Mouse (Mus musculus) adrenal gland, postnatal 25 days (tissue): ENCODE results near the gene Plcb4. TPM values are rescaled to one million over a fixed set of nuclear protein-coding genes. Genes with fewer than 3 reads are reported as not detected.
A peak's percentile ranks its signal among the peaks of the same experiment; 100 is the strongest.

Source experiments
- DNase-seq: peaks from one replicate; pipeline ENCODE4 v3.0.0; 2021; ENCODE audit warnings: mixed read lengths
- long read RNA-seq: library from polyadenylated mRNA; stranded (forward); transcript quantifications from one replicate; pipeline ENCODE4 v2.0.0, GENCODE M21; 2021
- total RNA-seq: library from RNA; stranded (reverse); gene quantifications from 2 replicates; pipeline ENCODE4 v1.2.3, GENCODE M21; 2021

Gene Plcb4
- 44.4 and 58.5 TPM in 2 replicates for total RNA-seq
- long read RNA-seq, partial matches to known transcripts: 0 of 3 reads
- long read RNA-seq, other reads (novel, unspliced or antisense): 3 of 3 reads

DNA sequence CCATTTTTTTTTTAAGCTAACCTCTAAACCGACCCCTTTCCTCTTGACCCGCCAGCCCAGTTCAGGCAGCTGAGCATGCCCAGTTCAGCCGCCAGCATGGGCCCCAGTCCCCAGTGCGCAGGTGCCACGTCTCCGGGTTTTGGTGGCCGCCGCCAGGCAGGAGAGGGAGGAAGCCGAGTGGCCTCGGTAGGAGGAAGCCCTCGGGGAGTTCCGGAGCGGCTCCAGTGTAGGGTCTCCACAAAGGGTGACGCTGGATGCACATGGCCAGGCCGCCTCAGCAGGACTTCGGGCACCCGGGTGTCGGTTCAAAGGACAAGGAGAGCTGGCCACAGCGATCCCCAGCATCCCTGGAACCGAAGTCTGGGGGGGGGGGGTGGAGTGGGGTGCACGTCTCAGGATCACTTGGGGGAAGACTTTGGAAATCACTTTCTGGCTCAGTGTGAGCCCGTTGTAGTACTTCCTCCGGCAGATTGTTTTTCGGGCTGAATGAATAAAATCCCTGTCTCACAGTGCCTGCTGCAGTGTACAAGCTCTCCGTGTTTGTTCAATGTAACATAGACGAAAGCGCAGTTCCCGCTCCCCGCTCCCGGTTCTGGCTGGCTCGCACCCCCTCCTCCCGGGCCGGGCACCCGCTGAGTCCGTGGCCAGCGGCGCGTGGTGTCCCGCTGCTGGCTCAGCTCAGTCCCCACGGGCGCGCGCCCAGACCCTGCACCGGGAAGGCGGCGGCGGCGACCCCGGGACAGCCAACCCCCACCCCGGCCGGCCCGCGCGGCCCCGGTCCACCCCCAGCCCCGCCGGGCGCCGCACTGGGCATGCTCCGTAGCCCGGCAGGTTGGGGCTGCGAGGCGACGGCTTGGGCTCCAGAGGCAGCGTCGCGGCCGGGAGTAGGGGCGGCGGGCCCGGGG is at the start of gene Plcb4:
Gene Plcb4 (plus strand): TSS at position 526 of the 905 bp plus-strand sequence.
- peak; percentile 91 for DNase-seq

DNA sequence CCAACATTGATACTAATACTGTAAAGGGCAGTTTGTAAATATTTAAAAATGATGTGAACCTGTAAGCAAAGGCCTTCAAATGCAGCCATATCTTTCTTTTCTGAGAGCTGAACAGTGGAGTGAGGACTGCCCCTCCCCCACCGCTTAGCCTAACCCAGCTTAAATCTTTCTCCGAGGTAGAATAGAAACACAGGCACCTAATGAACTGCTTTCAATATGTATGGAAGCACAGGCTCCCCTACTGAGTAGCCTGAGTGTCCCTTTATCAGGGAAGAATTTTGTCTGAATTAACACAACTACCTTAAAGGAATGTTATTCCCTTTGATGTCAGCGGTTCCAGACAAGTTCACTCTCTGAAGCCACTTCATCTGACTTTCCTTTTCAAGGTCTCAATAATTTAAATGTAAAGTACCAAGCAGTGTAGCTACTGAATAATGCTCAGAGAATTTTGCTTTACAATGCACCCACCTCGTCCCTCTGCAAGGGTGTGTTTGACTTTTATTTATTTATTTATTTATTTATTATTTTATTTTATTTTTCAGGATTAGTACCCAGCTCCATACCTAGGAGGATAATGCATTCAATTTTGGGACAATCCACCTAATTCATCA is 44.1 kb upstream of the Plcb4 start:
- no peak for DNase-seq

DNA sequence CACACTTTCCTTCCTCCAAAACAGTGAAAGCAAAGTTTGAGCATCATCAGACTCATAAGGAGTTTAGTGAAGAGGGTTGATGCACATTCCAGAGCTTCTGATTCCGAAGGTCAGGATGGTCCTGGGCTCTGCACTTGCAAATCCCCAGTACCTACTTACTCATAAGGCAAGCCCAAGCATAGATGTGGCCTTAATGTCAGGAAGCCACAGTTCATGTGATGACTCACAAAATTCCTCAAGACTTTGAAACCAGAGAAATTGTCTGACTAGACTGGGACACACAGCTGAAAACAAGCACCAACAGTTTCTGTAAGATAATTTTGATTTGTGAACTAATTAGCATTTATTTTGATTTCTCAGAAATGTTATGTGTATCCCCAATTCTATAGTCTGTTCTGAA is 42.7 kb upstream of the Plcb4 start:
- no peak for DNase-seq

DNA sequence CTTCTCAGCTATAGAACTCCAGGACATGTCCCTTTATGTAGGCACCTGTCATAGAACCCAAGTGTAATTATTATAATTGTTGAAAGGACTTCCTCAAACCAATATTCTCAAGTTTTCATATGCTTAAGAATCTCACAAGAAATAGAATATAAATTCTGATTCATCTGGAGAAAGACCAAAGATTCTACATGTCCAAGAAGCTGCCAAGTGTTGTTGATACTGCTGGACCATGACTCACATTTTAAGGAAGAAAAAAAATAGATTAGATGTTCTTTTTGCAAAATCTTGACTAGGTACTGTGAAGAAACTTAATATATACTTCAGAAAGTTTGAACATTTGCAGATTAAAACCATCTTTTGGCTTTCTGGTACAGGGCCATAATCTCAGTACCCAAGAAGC is 40.3 kb upstream of the Plcb4 start:
- no peak for DNase-seq

DNA sequence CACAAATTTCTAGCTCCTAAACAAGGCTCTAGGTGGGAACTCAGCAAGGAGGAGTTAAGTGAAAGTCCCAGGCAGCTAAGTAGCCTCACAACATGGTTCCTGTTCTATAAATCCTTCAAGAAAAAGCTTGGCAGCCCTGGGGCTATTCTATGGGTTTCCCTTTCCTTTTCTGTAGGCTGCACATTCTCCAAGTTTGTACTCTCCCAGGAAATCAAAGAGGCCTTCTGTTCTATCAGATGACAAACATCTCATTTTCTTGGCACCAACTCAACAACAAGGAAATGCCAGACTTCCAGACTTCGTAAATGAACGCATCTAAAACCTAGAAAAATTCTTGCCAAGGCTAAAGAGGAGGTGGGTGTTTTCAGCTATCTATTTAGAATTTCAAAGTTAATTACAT is 38.9 kb upstream of the Plcb4 start:
- no peak for DNase-seq

DNA sequence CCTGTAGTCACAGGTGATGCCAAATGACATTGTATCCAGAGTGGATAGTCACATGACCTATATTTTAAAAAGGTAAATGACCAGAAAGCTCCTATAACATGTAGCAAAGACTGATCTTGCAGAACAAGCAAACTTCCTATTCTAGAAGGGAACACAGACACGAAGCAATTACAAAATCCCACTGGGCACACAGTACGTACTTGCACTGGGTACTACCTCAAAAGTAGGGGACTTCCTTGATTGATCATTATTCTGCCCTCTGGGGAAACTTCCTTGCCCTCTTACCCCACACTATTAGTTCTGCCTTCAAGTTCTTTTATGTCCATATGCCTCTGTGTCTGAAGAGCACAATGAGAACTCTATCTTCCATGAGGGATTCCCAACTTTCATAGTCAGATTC is 31.0 kb upstream of the Plcb4 start:
- DNase-seq: no peak

DNA sequence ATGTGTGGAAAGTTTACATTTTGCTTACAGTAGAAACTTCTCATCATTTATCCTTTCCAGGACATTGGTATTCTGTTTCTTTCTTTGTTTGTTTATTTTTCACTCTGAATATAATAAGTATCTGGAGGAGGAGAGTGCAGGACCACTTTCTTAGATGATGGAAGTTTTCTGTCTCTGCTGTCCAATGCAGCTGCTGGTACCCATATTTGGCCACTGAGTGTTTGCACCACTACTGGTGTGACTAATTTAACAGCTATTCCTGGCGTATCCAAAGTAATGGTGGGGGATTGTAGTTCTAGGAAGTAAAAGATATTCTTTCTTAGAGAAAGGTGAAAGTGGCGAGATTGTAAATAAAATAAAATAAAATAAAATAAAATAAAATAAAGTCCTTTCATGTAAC is 21.6 kb upstream of the Plcb4 start:
- no peak for DNase-seq

DNA sequence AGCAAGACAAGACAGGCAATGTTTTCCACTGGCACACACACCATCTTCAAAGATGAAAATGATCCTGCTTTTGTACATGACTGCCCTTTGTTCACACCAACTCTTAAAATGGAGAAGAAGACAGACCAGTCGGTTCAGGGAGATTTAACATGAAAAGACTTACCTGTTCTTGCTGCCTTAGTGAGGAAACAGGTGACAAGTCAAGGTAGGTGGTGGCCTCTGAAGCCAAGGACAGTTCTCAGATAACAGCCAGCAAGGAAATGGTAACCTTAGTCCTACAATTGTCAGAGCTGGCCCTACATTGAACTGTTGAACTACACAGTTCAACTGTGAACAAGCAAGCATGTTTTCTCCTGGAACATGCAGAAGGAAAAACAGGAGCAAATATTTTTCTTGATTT is 17.8 kb upstream of the Plcb4 start:
- no peak for DNase-seq

DNA sequence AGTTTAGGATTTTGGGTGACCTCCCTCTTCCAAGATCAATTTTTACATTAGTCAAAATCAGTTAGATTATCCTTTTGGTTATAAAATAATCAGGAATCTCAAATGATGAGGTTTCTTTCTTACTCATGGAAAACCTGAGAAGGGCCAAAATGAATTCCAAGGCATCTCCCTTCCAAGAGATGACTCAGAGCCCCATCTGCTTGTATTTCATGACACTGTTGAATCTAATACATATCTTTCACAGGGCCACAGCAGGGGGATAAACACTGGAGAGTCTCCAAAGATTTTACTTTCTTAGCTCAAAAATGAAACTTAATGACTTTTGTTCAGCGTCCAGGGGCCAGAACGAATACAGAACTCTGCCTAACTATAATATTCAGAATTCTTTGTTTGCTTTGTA is 17.2 kb upstream of the Plcb4 start:
- DNase-seq: no peak

DNA sequence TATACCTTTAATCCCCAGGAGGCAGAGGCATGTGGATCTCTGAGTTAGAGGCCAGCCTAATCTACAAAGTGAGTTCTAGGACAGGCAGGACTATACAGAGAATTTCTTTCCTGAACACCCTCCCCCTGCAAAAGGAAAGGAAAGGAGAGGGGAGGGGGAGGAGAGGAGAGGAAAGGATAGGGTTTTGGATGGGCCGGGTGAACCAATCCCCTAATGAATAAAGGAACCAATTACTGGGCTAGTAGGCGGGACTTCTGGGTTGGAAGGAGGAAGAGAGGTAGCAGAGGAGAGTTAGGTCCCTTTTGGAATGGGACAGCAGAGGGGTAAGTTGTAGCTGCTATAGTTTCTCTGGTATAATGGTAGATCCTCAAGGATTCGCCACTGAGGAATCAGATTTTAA is 12.6 kb upstream of the Plcb4 start:
- DNase-seq: no peak

DNA sequence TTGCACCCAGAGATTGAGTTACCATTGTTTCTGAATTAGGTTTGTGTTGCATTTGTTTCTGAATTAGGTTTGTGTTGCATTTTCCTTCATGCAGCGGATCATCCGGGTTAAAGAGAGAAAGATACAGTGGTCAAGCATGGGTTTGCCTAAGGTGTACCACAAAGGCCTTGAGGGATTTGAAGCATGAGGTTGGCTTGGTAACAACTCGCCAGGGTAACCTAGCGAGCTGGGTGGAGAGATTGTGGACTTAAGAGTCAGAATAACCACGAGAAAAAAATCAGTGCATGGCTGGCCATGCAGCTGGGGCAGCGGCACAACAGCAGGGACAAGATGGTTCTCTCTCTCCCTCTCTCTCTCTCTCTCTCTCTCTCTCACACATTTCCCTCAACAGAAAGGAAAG is 12.2 kb upstream of the Plcb4 start:
- no peak for DNase-seq

DNA sequence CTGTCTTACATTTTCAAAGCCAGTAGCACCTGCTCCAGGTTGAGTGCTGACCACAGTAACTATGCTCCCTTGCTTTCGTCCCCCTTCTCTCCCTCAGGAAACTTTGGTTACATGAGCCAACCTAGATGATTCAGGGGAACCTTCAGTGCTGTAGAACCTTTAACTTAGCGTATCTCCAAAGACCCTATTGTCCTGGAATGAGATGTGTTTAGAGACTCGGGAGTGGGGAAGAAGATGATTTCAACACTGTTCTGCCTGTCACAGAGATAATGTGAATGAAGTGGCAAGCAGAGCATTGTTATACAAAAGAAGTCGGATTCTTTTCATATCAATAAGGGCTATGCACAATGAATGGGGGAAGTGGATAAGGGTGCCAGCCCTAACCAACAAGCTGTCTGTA is 10.8 kb upstream of the Plcb4 start:
- no peak for DNase-seq

DNA sequence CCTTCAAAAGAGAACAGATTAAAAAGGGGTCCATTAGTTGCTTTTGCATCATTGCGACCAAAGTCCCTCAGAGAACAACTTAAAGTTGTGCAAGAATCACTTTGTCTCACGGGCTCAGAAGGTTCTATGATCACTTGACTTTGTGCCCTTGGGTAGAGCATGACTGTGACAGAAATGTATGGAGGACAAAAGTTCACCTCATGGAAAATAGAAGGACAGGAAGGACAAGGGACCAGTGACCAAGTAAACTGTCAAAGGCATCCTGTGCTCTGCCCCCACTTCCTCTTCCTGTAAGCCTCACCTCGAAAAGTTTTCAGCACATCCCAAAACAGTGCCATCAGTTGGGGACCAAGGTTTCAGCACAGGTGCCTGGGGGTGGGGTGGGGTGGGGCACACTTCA is 7.9 kb upstream of the Plcb4 start:
- no peak for DNase-seq

DNA sequence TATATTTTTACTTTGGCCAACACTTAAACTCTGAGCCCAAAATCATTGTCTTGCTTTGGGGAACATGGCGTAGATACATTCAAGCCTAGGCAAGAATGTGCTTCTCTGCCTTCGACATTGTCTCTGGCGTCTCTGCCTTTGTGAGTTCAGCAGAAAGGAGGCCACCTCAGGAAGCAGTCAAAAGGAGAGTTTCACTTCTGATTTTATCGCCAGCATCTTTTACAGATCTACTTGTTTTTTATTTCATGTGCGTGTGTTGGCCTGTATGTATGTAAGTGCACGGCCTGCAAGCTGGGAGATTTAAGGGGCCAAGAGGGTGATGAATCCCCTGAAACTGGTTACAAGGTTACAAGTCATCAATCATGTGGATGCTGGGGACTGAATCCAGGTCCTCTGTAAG is 6.8 kb upstream of the Plcb4 start:
- DNase-seq: no peak

DNA sequence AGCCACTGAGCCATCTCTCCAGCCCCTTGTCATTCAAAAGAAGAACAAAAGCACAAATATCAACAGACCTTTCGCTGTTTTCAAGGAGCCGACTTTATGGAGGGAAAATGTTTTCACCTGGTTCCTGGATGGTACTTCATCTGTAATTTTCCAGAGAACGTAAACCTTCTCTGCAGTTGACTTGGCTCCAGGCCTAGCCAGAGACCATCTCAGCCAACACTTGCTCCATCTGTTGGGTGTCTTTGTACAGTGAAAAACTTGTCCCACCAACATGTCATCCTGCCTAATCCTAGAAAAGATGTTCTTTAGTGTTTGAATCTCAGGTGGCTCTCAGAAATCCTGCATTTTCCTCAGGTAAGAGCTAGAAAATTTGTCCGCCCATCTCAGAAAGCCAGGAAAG is 6.4 kb upstream of the Plcb4 start:
- DNase-seq: no peak

DNA sequence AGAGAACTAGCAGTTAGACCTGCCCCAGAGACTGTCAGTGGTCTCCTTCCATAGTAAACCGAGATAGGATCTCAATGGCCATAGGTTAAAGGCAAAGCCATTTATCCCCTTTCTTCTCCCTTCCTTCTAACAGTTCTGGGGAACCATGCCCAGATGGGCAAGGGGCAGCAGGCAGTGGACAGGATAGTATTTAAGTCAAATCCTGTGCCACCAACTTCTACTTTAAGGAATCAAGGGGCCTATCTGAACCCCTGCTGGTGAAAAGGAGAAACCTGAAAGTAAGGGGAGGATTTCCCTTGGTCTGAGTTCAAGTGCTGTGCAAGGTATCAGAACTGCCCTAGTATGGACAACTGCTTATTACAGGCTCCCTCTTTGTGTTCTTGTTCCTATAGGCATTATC is 2.9 kb upstream of the Plcb4 start:
- DNase-seq: no peak

DNA sequence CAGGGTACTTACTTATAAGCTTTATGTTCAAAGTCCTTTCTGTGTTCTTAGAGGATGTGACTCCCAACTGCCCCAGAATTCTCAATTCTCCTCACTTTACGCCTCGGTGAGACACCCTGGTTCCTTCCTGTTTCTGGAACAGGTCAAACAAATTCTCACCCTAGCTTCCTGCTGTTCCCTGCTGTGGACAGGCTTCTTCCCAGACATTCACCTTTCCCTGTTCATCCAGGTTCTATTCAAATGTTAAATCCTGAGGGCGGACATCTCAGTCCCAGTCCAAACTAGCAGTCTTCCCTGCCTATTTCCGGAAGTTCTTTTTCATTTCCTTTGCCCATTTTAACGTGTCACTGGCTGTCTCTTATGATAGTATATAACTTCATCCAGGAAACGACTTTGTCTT is 2.2 kb upstream of the Plcb4 start:
- no peak for DNase-seq

DNA sequence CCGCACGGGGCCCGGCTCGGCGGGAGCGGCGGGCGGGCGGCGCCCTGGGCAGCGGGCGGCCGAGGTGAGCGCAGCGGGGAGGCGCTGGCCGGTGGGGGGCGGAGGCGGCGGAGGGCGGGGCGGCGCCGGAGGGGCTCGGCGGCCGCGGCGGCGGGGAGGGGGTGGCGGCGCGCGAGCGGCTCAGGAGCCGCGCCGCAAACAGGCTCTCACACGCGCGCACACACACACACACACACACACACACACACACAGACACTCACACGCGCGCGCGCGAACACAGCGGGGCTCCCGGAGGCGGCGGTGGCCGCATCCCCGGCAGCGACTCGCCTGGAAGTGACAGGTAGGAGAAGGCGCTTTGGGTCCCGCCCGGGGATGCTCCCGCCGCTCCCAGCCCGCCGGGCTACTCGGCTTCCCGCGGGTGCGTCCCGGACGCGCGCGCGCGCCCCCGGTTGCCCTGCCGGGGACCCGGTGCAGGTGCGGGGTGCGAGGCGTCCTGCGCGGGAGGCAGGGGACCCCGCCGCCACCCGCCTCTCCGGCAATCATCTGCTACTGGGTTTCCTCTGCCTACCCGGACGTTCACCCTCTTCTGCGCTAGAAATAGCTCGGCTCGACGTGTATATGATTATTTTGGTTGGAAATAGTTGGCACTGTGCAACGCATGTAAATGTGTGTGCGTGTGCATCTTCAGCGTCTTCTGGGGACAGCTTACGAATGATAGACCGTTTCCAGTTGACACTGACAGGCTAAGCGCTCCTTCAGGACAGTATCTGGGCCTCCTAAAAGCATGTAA is 775 bp downstream of the Plcb4 start:
- DNase-seq: peak; percentile 70

DNA sequence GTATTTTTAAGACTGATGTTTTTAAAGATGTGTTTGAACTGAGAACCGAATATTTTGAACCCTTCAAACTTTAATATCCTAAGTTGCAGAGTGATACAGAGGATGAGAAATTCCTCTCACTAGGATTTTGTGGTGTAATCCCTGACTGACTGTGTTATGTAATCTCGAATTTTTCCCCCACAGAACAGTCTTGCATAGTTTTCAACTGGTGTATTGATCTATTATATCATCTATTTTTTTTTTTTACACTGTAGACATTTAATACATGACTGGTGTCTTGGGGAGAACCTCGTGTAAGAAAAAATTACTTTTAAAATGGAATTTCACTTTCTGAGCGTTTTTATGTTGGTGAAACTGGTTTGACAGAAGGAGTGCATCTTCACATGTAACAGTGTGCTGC is 2.0 kb downstream of the Plcb4 start:
- no peak for DNase-seq

DNA sequence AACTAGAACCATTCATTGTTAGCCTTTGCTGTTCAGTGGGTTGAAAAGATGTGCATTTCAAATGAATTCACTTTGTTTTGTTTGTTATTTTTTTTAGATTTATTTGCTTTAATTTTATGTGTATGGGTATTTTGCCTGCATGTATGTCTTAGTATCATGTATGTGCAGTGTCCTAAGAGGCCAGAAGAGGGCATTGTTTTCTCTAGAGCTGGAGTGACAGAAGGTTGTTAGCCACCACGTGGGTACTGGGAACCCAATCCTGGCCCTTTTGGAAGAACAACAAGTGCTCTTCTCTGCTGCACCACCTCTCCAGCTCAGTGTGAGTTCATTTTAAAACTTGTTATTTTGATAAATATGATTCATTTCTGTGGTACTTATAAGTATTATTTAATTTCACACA is 5.0 kb downstream of the Plcb4 start:
- DNase-seq: no peak

DNA sequence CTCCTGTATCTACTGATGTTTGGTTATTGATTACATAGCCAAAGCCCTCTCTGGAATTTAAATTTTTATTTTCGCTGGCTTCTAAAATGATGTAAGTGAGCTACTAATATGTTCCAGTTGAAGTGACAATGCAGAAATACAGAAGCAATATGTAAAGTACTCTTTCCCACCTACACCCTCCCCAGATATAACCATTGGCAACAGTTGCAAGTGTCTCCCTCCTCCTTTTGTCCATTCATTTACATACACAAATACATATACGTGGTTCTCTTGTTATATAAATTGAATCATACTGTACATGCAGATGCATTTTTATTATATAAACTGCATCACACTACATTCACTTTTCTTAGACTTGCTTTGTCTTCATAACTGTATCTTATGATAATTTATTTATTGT is 8.7 kb downstream of the Plcb4 start:
- DNase-seq: no peak

DNA sequence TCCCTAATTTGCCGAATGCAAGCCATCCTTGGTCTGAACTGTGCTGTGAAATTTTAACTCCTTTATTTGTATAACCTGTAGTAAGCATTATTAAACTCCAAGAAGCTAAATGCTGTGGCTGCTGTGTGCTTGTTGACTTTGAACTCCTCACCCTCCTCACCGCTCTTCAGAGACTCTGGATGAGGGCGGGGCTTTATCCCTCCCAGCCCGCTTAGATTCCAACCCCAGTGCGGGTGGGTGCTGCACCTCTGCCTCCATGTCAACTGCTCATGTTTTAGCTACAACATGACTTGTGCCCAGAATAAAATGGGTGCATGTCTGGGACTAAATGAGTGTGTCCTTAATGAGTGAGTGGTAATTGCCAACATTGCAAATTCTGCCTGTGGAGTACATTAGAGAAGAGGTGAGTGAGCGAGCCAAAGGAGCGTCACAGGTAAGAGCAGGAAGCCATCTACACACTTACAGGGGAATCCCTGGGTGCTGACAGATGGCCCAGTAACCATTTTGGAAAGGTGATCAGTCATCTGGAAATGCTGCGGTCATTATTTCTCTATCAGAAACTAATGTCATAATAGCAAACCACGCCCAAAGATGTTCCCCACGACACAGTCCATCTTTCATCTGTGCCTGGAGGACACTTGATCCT is 13.8 kb downstream of the Plcb4 start:
- no peak for DNase-seq

DNA sequence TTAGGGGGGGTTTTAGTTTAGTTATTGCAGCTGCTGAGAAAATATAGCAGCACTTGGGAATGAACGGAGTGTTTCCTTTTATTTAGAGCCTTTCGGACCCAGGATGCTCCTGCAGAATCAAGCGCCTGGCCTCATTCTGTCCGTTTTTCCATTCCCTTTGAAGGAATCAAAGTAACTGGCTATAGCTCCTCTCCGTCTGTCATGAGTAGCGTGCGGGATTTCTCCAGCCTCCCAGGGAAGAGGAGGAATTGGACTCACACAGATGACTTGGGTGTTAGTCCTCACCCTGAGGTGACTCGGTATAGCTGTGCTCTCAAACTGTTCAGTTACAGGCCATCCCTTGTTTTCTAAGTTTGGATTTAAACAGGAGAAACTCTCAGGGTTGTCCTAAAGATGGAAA is 14.8 kb downstream of the Plcb4 start:
- no peak for DNase-seq
